Mouse (Mus musculus): Measurements from ENCODE around the gene 4933403O08Rik.

DNA sequence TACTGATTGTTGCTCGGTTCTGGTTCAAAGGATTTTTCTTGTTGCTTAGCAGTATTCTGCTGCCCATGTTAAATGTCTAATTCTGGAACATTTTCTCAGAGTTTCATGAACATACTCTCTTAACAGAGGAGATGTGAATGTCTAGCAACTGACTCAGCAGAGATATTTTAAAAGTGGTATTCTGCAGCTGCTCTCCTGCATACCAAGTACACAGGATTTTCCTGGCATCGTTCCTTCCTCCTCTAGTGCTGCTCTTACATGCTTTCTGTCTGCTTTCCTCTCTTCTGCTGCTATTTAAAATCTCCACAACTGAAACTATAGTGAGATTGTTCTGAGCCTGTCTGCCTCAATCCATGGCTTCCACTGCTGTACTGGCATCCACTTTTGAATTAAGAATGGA lies 16.7 kb downstream of the 4933403O08Rik start:
- TF ChIP-seq POLR2A (IDR thresholded peaks at IDR 0.05; ENCODE audit: low read depth, low read length) (no peak), CTCF (IDR thresholded peaks at IDR 0.05; ENCODE audit: borderline replicate concordance, insufficient read depth, low read length) (no peak)
